Mouse (Mus musculus) CH12.LX (cell line): Measurements from ENCODE around the gene Inpp5b. TPM values are rescaled to one million over a fixed set of nuclear protein-coding genes. Genes with fewer than 3 reads are reported as not detected.
A peak's percentile ranks its signal among the peaks of the same experiment; 100 is the strongest.

Source experiments
- DNase-seq: peaks from one replicate; pipeline ENCODE4 v3.0.0-alpha.2; 2013; ENCODE audit errors: extremely low read depth
- H3K27ac ChIP-seq: 2 replicates; pipeline ENCODE4 v1.5.1; 2012; ENCODE audit warnings: low read depth, mild to moderate bottlenecking, control low read depth, moderate library complexity; ENCODE audit not compliant: insufficient read depth
- H3K27me3 ChIP-seq: replicated peaks from 2 replicates; pipeline ENCODE3; 2012; ENCODE audit warnings: inconsistent platforms
- H3K36me3 ChIP-seq, 2 experiments: replicated peaks in 1 of 2; 2 replicates each; pipeline versions ENCODE3 to v1.6.1; 2012; ENCODE audit warnings: inconsistent platforms in 1 of 2, low read length in 1 of 2, mild to moderate bottlenecking in 1 of 2, mixed read lengths in 1 of 2, moderate library complexity in 1 of 2; ENCODE audit not compliant: control insufficient read depth in 1 of 2, insufficient read depth in 1 of 2
- H3K4me1 ChIP-seq, 2 experiments: 2 replicates each; pipeline ENCODE4 v1.6.1; 2012; ENCODE audit warnings: inconsistent platforms in 1 of 2, moderate library complexity in 1 of 2; ENCODE audit not compliant: insufficient read depth in 2 of 2, control insufficient read depth in 1 of 2
- H3K4me2 ChIP-seq: 2 replicates; pipeline ENCODE4 v1.6.1; 2012; ENCODE audit warnings: low read depth, mild to moderate bottlenecking, control low read depth; ENCODE audit not compliant: poor library complexity, insufficient read depth, severe bottlenecking
- H3K4me3 ChIP-seq, 3 experiments: fragments of 150-350 bp in 1 of 3; sonication (generic) in 1 of 3; replicated peaks in 1 of 3; 2 replicates each; pipeline versions ENCODE3 to v1.5.1; 2011 to 2012; ENCODE audit warnings: low read depth in 2 of 3, low read length in 2 of 3, mild to moderate bottlenecking in 2 of 3, moderate library complexity in 2 of 3, control low read depth in 1 of 3, improper control_type of control experiment in 1 of 3, inconsistent platforms in 1 of 3, mixed read lengths in 1 of 3; ENCODE audit not compliant: poor library complexity in 1 of 3
- H3K79me2 ChIP-seq: replicated peaks from 2 replicates; pipeline ENCODE4 v1.6.1; 2012; ENCODE audit warnings: mild to moderate bottlenecking, moderate library complexity; ENCODE audit not compliant: control insufficient read depth, poor library complexity, insufficient read depth, severe bottlenecking; ENCODE audit errors: extremely low read depth
- H3K9ac ChIP-seq: 2 replicates; pipeline ENCODE4 v1.6.1; 2012; ENCODE audit warnings: low read depth, mild to moderate bottlenecking, control low read depth, moderate library complexity; ENCODE audit not compliant: insufficient read depth
- H3K9me3 ChIP-seq: replicated peaks from 2 replicates; pipeline ENCODE3; 2012; ENCODE audit warnings: low read length, inconsistent platforms, mixed read lengths
- BHLHE40 ChIP-seq: IDR thresholded peaks from 2 replicates; pipeline ENCODE4 v1.6.1; 2011; ENCODE audit warnings: mild to moderate bottlenecking, low read depth, low read length, improper control_type of control experiment
- CHD2 ChIP-seq: IDR thresholded peaks from 2 replicates; pipeline ENCODE4 v1.6.1; 2011; ENCODE audit warnings: low read length, improper control_type of control experiment
- CTCF ChIP-seq, 2 experiments: IDR thresholded peaks in 1 of 2; conservative IDR thresholded peaks in 1 of 2; 2 replicates each; pipeline ENCODE4 v1.5.1; 2011 to 2012; ENCODE audit warnings: low read depth in 2 of 2, low read length in 2 of 2, improper control_type of control experiment in 1 of 2, inconsistent platforms in 1 of 2, mild to moderate bottlenecking in 1 of 2, moderate library complexity in 1 of 2
- E2F4 ChIP-seq: IDR thresholded peaks from 2 replicates; pipeline ENCODE4 v1.6.1; 2011; ENCODE audit warnings: low read depth, low read length, improper control_type of control experiment; ENCODE audit not compliant: insufficient replicate concordance
- ELF1 ChIP-seq: IDR thresholded peaks from 2 replicates; pipeline ENCODE4 v1.6.1; 2014; ENCODE audit warnings: low read depth, mild to moderate bottlenecking, inconsistent platforms, low read length, improper control_type of control experiment
- EP300 ChIP-seq: IDR thresholded peaks from 2 replicates; pipeline ENCODE4 v1.6.1; 2011; ENCODE audit warnings: low read length, improper control_type of control experiment
- ETS1 ChIP-seq: conservative IDR thresholded peaks from 2 replicates; pipeline ENCODE4 v1.6.1; 2012; ENCODE audit warnings: low read depth, mild to moderate bottlenecking, inconsistent platforms, low read length, improper control_type of control experiment, moderate library complexity
- GABPA ChIP-seq: IDR thresholded peaks from 2 replicates; pipeline ENCODE4 v1.6.1; 2012; ENCODE audit warnings: low read depth, low read length, improper control_type of control experiment, inconsistent platforms; ENCODE audit not compliant: insufficient replicate concordance
- HCFC1 ChIP-seq: IDR thresholded peaks from 2 replicates; pipeline ENCODE4 v1.6.1; 2012; ENCODE audit warnings: low read depth, mild to moderate bottlenecking, inconsistent platforms, low read length, improper control_type of control experiment
- IRF4 ChIP-seq: IDR thresholded peaks from 2 replicates; pipeline ENCODE4 v1.6.1; 2014; ENCODE audit warnings: low read depth, mild to moderate bottlenecking, inconsistent platforms, low read length, improper control_type of control experiment
- JUN ChIP-seq: IDR thresholded peaks from 2 replicates; pipeline ENCODE4 v1.6.1; 2011; ENCODE audit warnings: low read depth, mild to moderate bottlenecking, low read length, improper control_type of control experiment, moderate library complexity; ENCODE audit not compliant: insufficient read depth
- JUND ChIP-seq: conservative IDR thresholded peaks from 2 replicates; pipeline ENCODE4 v1.6.1; 2011; ENCODE audit warnings: low read depth, low read length, improper control_type of control experiment
- KAT2A ChIP-seq: IDR thresholded peaks from 2 replicates; pipeline ENCODE4 v1.6.1; 2012; ENCODE audit warnings: low read length, improper control_type of control experiment, inconsistent platforms; ENCODE audit not compliant: insufficient replicate concordance
- MAFK ChIP-seq: IDR thresholded peaks from 2 replicates; pipeline ENCODE4 v1.6.1; 2011; ENCODE audit warnings: low read length, improper control_type of control experiment; ENCODE audit not compliant: insufficient replicate concordance
- MAX ChIP-seq: IDR thresholded peaks from 2 replicates; pipeline ENCODE4 v1.6.1; 2011; ENCODE audit warnings: low read length, improper control_type of control experiment
- MAZ ChIP-seq: IDR thresholded peaks from 2 replicates; pipeline ENCODE4 v1.6.1; 2012; ENCODE audit warnings: low read depth, mild to moderate bottlenecking, inconsistent platforms, low read length, improper control_type of control experiment, moderate library complexity
- MEF2A ChIP-seq: IDR thresholded peaks from 2 replicates; pipeline ENCODE4 v1.6.1; 2014; ENCODE audit warnings: low read depth, mild to moderate bottlenecking, inconsistent platforms, low read length, improper control_type of control experiment, borderline replicate concordance
- MXI1 ChIP-seq: IDR thresholded peaks from 2 replicates; pipeline ENCODE4 v1.6.1; 2011; ENCODE audit warnings: mild to moderate bottlenecking, low read depth, low read length, improper control_type of control experiment
- NELFE ChIP-seq: IDR thresholded peaks from 2 replicates; pipeline ENCODE4 v1.6.1; 2011; ENCODE audit warnings: low read depth, low read length, improper control_type of control experiment
- NRF1 ChIP-seq: IDR thresholded peaks from 2 replicates; pipeline ENCODE4 v1.6.1; 2014; ENCODE audit warnings: low read depth, mild to moderate bottlenecking, inconsistent platforms, low read length, improper control_type of control experiment, moderate library complexity
- PAX5 ChIP-seq: IDR thresholded peaks from 2 replicates; pipeline ENCODE4 v1.6.1; 2012; ENCODE audit warnings: low read length, inconsistent platforms, mixed read lengths
- POLR2A ChIP-seq: IDR thresholded peaks from 2 replicates; pipeline ENCODE4 v1.6.1; 2011; ENCODE audit warnings: low read depth, mild to moderate bottlenecking, improper control_type of control experiment, low read length
- POLR2AphosphoS2 ChIP-seq: IDR thresholded peaks from 2 replicates; pipeline ENCODE4 v1.6.1; 2011; ENCODE audit warnings: low read depth, low read length, improper control_type of control experiment
- RCOR1 ChIP-seq: conservative IDR thresholded peaks from 2 replicates; pipeline ENCODE4 v1.6.1; 2012; ENCODE audit warnings: low read depth, mild to moderate bottlenecking, inconsistent platforms, low read length, improper control_type of control experiment
- SIN3A ChIP-seq: IDR thresholded peaks from 2 replicates; pipeline ENCODE4 v1.6.1; 2012; ENCODE audit warnings: low read length, improper control_type of control experiment, inconsistent platforms
- SMC3 ChIP-seq: IDR thresholded peaks from 2 replicates; pipeline ENCODE4 v1.6.1; 2011; ENCODE audit warnings: low read depth, low read length, improper control_type of control experiment
- TCF12 ChIP-seq: IDR thresholded peaks from 2 replicates; pipeline ENCODE4 v1.6.1; 2014; ENCODE audit warnings: low read depth, mild to moderate bottlenecking, inconsistent platforms, low read length, improper control_type of control experiment
- USF1 ChIP-seq: IDR thresholded peaks from 2 replicates; pipeline ENCODE4 v1.6.1; 2014; ENCODE audit warnings: low read depth, mild to moderate bottlenecking, inconsistent platforms, low read length, improper control_type of control experiment
- USF2 ChIP-seq: conservative IDR thresholded peaks from 2 replicates; pipeline ENCODE4 v1.6.1; 2011; ENCODE audit warnings: low read depth, low read length, improper control_type of control experiment
- ZNF384 ChIP-seq: IDR thresholded peaks from 2 replicates; pipeline ENCODE4 v1.6.1; 2012; ENCODE audit warnings: low read depth, low read length, improper control_type of control experiment, inconsistent platforms
- dilution Hi-C: fragments of 300-500 bp; cut with MboI; formaldehyde crosslinking; loops from 2 replicates; pipeline ENCODE4 v1.14.3; 2020; ENCODE audit warnings: low sequenced_read_pairs; ENCODE audit not compliant: extremely low pct_unique_long_range_greater_than_20kb, extremely low pct_ligation_motif_present
- in situ Hi-C: fragments of 300-500 bp; cut with MboI; formaldehyde crosslinking; loops from 3 replicates; pipeline ENCODE4 v1.14.3; 2019; ENCODE audit warnings: low sequenced_read_pairs, low pct_ligation_motif_present, low pct_unique_long_range_greater_than_20kb, mixed read lengths
- polyA plus RNA-seq: library from polyadenylated mRNA; unstranded; fragments of >175 nt; gene quantifications from 2 replicates; pipeline ENCODE4 v1.2.1, GENCODE M21; 2012; ENCODE audit warnings: low read depth; ENCODE audit not compliant: insufficient read length
- total RNA-seq, 2 experiments: library from RNA; depleted of rRNA; stranded (reverse); fragments of 300-350 nt in 1 of 2; fragments of >200 nt in 1 of 2; gene quantifications; 2 replicates each; pipeline ENCODE4 v1.2.3; 2012 to 2014

Gene Inpp5b
- total and polyA plus RNA-seq, 3 experiments, result 25.6 to 34.0 (median 26.2) TPM

DNA sequence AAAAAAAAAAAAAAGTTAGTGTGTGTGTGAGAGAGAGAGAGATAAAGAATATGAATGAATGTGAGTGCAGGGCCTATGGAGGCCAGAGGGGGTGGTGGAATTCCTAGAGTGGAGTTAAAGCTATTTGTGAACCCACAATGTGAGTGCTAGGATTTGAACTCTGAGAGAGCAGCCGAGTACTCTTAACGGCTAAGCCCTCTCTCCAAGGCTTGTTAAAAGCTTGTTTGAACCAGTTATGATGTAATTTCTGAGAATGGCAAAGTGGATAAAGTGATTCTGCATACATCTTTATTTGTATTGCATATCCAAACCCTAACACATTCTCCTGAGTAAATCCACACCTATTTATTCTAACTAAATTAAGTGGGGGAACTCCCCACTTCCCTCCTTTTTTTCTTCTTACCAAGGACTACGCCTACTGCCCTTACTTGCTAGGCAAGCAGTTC, 49.2 kb upstream of the Inpp5b start:
- no peak for DNase-seq

DNA sequence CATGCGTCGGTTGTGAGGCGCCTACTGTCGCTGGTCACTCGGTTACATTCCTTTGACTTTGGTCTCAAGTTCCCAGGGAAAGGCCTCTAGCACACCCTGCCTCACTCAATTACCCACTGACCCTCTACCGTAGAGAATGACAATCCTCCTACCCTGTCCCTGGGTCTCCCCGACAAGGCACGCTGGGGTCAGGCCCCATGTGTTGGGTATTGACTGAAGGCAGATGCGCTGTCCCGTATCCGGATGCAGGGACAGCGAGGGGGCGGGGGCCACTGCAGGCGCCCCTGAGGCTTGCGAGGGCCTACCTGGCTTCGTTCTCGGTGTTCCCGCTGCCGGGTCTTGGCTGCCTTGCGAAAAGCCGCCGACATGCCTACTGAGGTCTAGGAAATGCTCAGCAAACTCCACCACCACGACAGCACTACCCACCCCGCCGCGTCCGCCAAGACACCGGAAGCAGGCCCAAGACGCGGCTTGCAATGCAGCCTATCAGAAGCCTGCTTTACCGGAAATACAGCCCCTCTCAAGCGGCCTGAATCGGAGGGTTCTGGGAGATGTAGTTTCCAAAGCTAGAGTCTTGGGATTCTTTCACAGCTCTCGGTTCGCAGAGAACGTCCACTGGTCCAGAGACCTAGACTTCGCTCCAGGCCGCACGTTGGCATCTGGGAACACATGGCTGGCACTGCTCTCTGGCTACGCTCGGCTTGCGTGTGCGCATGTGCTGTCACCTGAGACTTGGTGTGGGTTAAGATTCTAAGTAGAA, 48.3 kb upstream of the Inpp5b start, which contains the start of gene Utp11:
Gene Utp11, minus strand, starts transcription at position 466 of the 760 bp plus-strand sequence.
- Histone ChIP-seq H3K9me3 (no peaks in the 10 kb centered on the region), H3K4me3 (peak within 1 kb of the TSS; percentile 69 to 90 (median 85)), H3K36me3 (peaks cover 2 to 15% of the 10 kb centered on the region in 2 experiments), H3K4me1 (peaks cover 4 to 47% of the 10 kb centered on the region in 2 experiments; a peak in 3 of 4 replicates), H3K9ac (peak within 1 kb of the TSS; percentile 80), H3K79me2 (peaks cover 48% of the 10 kb centered on the region), H3K27ac (peak within 1 kb of the TSS; percentile 57), H3K27me3 (no peaks in the 10 kb centered on the region), H3K4me2 (peak within 1 kb of the TSS; percentile 100)
- dilution Hi-C loops, result no loop called here
- DNase-seq, result peak; percentile 91
- in situ Hi-C loops, result no loop called here
- TF ChIP-seq ELF1 (peak; percentile 84), MXI1 (peak; percentile 65), ZNF384 (no peak), HCFC1 (peak; percentile 99), MEF2A (peak; percentile 38), TCF12 (peak; percentile 80), EP300 (no peak), JUN (no peak), USF1 (no peak), SIN3A (peak; percentile 92; the same call in 1 of the 2 replicates), SMC3 (no peak), POLR2AphosphoS2 (peak; percentile 70; the same call in 1 of the 2 replicates), JUND (no peak), MAFK (no peak), BHLHE40 (peak; percentile 43; the same call in 1 of the 2 replicates), NRF1 (peak; percentile 68), GABPA (peak; percentile 76; the same call in 1 of the 2 replicates), POLR2A (peak; percentile 76), MAZ (peak; percentile 87), CHD2 (peak; percentile 87), USF2 (no peak), MAX (peak; percentile 86), NELFE (peak; percentile 74), CTCF (conservative IDR thresholded peaks at IDR 0.05 in 1 of 2, IDR thresholded peaks at IDR 0.05 in 1 of 2; ENCODE audit: low read depth in 2 of 2, low read length in 2 of 2) (no peak), RCOR1 (no peak), E2F4 (0 out of 2 replicates have a peak, but pooled peaks have one; percentile 24), IRF4 (peak; percentile 60)

More for the DNA sequence above, 49.2 kb upstream of the Inpp5b start:
- dilution Hi-C loops, result no loop called here
- Histone ChIP-seq H3K4me2 (peak overlapping the region; percentile 100), H3K9me3 (no peaks in the 10 kb centered on the region), H3K4me1 (peaks cover 4 to 45% of the 10 kb centered on the region in 2 experiments; a peak in 3 of 4 replicates), H3K79me2 (peaks cover 56% of the 10 kb centered on the region), H3K4me3 (peak overlapping the region; percentile 69 to 90 (median 85)), H3K36me3 (peaks cover 7 to 23% of the 10 kb centered on the region in 2 experiments), H3K27me3 (no peaks in the 10 kb centered on the region), H3K9ac (peak overlapping the region; percentile 80), H3K27ac (no peak overlapping the region)
- in situ Hi-C loops, result no loop called here
- TF ChIP-seq RCOR1 (no peak), ELF1 (no peak), ETS1 (no peak), POLR2A (no peak), SIN3A (no peak), PAX5 (no peak), ZNF384 (no peak; the same call in 1 of the 2 replicates), NELFE (no peak), MEF2A (no peak), MAX (no peak), EP300 (no peak), KAT2A (no peak)
- TF ChIP-seq, all 38 proteins: peak for 0
